Mouse (Mus musculus) midbrain, embryonic 15.5 days (tissue): ENCODE measurements around the gene Gm10837. TPM values are rescaled to one million over a fixed set of nuclear protein-coding genes. Genes with fewer than 3 reads are reported as not detected.

Source experiments
- ATAC-seq: fragments of 200-750 bp; cut with Nextera tagmentation; replicated peaks from 2 replicates; pipeline ENCODE4 v1.8.0; 2017; ENCODE audit warnings: moderate TSS enrichment
- H3K27ac ChIP-seq: fragments of 300-500 bp; sonication (generic); 2 replicates; pipeline ENCODE4 v1.5.1; 2015; ENCODE audit warnings: mild to moderate bottlenecking, inconsistent platforms
- H3K27me3 ChIP-seq: fragments of 300-500 bp; sonication (generic); replicated peaks from 2 replicates; pipeline ENCODE4 v1.6.1; 2015; ENCODE audit warnings: inconsistent platforms
- H3K36me3 ChIP-seq: fragments of 300-500 bp; sonication (generic); replicated peaks from 2 replicates; pipeline ENCODE4 v1.6.1; 2015; ENCODE audit warnings: inconsistent platforms
- H3K4me1 ChIP-seq: fragments of 300-500 bp; sonication (generic); 2 replicates; pipeline ENCODE4 v1.6.1; 2015; ENCODE audit warnings: inconsistent platforms
- H3K4me2 ChIP-seq: fragments of 300-500 bp; sonication (generic); 2 replicates; pipeline ENCODE4 v1.6.1; 2015; ENCODE audit warnings: inconsistent platforms, mild to moderate bottlenecking, moderate library complexity
- H3K4me3 ChIP-seq: fragments of 300-500 bp; sonication (generic); 2 replicates; pipeline ENCODE4 v1.5.1; 2015; ENCODE audit warnings: mild to moderate bottlenecking, inconsistent platforms
- H3K9ac ChIP-seq: fragments of 300-500 bp; sonication (generic); 2 replicates; pipeline ENCODE4 v1.6.1; 2015; ENCODE audit warnings: mild to moderate bottlenecking, inconsistent platforms
- H3K9me3 ChIP-seq: fragments of 300-500 bp; sonication (generic); 2 replicates; pipeline ENCODE4 v1.6.1; 2016; ENCODE audit warnings: inconsistent platforms
- WGBS: fragments of 180-500 bp; shearing (Covaris S2); methylation state at CpG from one replicate; pipeline ENCODE4 v1.1.7; 2015; ENCODE audit warnings: mixed read lengths; 5-methylcytosine and 5-hydroxymethylcytosine counted together
- polyA plus RNA-seq: library from polyadenylated mRNA; unstranded; fragments of >200 nt; fragmentation: Nextera tagmentation; extraction: Ambion mirVana; gene quantifications from 2 replicates; pipeline ENCODE4 v1.2.1, GENCODE M21; 2015

Gene Gm10837
- polyA plus RNA-seq, 1 experiment from 2014 or later, result 0.77 TPM

DNA sequence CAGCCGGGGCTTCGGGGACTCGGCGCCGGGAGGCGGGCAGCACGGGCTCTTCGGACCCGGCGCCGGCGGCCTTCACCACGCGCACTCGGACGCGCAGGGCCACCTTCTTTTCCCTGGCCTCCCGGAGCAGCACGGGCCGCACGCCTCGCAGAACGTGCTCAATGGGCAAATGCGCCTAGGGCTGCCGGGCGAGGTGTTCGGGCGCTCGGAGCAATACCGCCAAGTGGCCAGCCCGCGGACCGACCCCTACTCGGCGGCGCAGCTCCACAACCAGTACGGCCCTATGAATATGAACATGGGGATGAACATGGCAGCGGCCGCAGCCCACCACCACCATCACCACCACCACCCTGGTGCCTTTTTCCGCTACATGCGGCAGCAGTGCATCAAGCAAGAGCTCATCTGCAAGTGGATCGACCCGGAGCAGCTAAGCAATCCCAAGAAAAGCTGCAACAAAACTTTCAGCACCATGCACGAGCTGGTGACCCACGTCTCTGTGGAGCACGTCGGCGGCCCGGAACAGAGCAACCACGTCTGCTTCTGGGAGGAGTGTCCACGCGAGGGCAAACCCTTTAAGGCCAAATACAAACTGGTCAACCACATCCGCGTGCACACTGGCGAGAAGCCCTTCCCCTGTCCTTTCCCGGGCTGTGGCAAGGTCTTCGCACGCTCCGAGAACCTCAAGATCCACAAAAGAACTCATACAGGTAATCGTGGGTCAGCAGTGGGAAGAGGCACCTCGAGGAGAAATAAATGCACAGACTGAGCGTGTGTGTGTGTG is 14.2 kb upstream of the Gm10837 start:
- H3K9ac ChIP-seq, result peak overlapping the region; percentile 56
- peak overlapping the region; percentile 96 for H3K27ac ChIP-seq
- H3K4me3 ChIP-seq, result peak overlapping the region; percentile 48
- H3K9me3 ChIP-seq, result no peaks in the 10 kb centered on the region
- H3K27me3 ChIP-seq, result peaks cover 24% of the 10 kb centered on the region
- ATAC-seq, result no peak
- H3K4me2 ChIP-seq, result peak overlapping the region; percentile 57
- under 1% methylated on average over 62 of the region's 62 CpGs for WGBS
- H3K36me3 ChIP-seq, result no peaks in the 10 kb centered on the region
- peaks cover 14% of the 10 kb centered on the region for H3K4me1 ChIP-seq

DNA sequence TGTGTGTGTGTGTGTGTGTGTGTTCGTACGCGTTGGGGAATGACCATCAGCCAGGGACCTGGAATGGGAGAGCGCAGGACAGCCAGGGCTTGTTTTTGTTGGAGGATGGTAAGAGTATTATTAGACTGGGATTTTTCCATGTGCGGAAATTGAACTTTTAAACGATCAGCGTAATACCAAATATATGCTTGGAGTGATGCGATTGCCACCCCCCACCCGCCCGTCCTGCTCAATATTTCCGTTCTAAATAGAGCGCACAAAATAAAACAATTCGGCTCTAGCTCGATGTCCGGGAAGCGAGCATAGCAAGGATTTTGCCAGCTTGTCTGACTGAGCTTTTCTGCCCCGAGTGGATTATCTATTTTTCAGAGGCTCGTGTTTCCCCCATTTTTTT is 13.6 kb upstream of the Gm10837 start:
- peaks cover 22% of the 10 kb centered on the region for H3K27me3 ChIP-seq

DNA sequence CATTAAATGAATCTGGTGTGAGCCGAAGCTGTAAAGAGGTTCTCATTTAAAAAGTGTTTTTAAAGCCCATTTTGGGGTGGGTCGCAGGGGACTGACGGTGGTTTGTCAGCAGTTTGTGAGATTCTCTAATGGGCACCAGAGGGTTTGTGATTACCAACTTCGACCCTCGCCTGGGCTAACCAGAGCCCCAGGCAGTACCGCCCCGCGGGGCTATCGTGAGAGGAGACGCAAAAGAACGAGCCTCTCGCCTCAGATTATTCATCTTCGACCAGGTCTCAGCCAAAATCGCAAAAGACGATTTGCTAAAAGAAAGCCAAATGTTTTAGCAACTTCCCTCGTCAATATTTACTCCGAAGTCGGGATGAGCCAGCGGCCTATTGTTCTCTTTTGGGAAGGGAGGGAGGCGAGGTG is 13.1 kb upstream of the Gm10837 start:
- no peaks in the 10 kb centered on the region for H3K36me3 ChIP-seq
- peak overlapping the region; percentile 56 for H3K9ac ChIP-seq
- H3K27me3 ChIP-seq, result peaks cover 24% of the 10 kb centered on the region
- H3K4me3 ChIP-seq, result peak overlapping the region; percentile 48
- peaks cover 14% of the 10 kb centered on the region for H3K4me1 ChIP-seq
- no peak for ATAC-seq
- peak overlapping the region; percentile 96 for H3K27ac ChIP-seq
- H3K4me2 ChIP-seq, result peak overlapping the region; percentile 57
- H3K9me3 ChIP-seq, result no peaks in the 10 kb centered on the region
- under 1% methylated on average over 20 of the region's 20 CpGs for WGBS

More for the DNA sequence above, 13.6 kb upstream of the Gm10837 start:
- no peaks in the 10 kb centered on the region for H3K36me3 ChIP-seq
- peak overlapping the region; percentile 57 for H3K4me2 ChIP-seq
- H3K27ac ChIP-seq, result peak overlapping the region; percentile 96
- no peak for ATAC-seq
- 1% methylated on average over 18 of the region's 18 CpGs for WGBS
- H3K4me1 ChIP-seq, result peaks cover 14% of the 10 kb centered on the region
- H3K4me3 ChIP-seq, result peak overlapping the region; percentile 48
- H3K9me3 ChIP-seq, result no peaks in the 10 kb centered on the region
- peak overlapping the region; percentile 56 for H3K9ac ChIP-seq

DNA sequence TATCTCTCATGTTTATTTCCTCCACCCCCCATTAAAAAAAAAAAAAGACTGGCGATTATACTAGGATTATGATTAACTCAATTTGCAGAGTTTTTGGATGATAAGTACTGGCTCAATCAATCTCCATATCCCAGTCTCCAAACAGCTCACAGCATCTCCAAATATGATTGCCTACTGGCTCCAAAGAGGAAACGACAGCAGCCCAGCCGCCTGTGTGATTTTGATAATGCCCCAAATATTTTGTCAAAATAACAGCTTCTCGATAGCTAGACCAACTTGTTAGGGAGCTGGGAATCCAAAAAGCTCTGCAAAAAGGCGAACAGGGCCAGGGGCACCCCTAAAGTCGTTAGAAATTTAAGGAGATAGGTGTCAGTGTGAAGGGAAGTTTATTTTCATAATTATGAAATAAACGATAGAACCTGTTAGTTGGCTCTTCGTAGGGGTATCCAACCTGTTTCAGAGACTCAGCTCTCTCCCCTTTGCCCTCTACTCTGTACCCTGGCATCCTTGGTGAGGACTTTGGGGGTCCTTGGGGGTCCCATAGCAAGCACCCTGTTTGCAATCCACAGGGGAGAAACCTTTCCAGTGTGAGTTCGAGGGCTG is 12.3 kb upstream of the Gm10837 start:
- Histone ChIP-seq H3K9ac (peak overlapping the region; percentile 56), H3K9me3 (no peaks in the 10 kb centered on the region), H3K36me3 (no peaks in the 10 kb centered on the region), H3K4me1 (peaks cover 14% of the 10 kb centered on the region), H3K27ac (peak overlapping the region; percentile 96), H3K27me3 (peaks cover 25% of the 10 kb centered on the region), H3K4me3 (peak overlapping the region; percentile 48), H3K4me2 (peak overlapping the region; percentile 57)
- no peak for ATAC-seq
- 3% methylated on average over 9 of the region's 9 CpGs for WGBS

DNA sequence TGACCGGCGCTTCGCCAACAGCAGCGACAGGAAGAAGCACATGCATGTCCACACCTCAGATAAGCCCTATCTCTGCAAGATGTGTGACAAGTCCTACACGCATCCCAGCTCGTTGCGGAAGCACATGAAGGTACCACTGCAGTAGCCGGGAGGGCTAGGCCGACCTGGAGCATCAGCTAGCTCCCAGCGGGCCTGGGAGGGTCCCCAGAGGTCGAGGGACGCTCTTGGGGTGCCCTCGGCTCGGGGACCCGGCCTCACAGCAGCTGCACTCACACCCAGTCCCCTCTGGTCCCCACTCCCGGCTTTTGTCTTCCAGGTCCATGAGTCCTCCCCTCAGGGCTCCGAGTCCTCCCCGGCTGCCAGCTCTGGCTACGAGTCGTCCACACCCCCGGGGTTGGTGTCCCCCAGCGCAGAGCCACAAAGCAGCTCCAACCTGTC is 11.8 kb upstream of the Gm10837 start:
- Histone ChIP-seq H3K36me3 (no peaks in the 10 kb centered on the region), H3K27me3 (peaks cover 26% of the 10 kb centered on the region), H3K27ac (peak overlapping the region; percentile 96), H3K9me3 (no peaks in the 10 kb centered on the region), H3K4me1 (peaks cover 14% of the 10 kb centered on the region), H3K4me3 (peak overlapping the region; percentile 48), H3K9ac (peak overlapping the region; percentile 56), H3K4me2 (peak overlapping the region; percentile 57)
- no peak for ATAC-seq
- WGBS, result under 1% methylated on average over 22 of the region's 22 CpGs

DNA sequence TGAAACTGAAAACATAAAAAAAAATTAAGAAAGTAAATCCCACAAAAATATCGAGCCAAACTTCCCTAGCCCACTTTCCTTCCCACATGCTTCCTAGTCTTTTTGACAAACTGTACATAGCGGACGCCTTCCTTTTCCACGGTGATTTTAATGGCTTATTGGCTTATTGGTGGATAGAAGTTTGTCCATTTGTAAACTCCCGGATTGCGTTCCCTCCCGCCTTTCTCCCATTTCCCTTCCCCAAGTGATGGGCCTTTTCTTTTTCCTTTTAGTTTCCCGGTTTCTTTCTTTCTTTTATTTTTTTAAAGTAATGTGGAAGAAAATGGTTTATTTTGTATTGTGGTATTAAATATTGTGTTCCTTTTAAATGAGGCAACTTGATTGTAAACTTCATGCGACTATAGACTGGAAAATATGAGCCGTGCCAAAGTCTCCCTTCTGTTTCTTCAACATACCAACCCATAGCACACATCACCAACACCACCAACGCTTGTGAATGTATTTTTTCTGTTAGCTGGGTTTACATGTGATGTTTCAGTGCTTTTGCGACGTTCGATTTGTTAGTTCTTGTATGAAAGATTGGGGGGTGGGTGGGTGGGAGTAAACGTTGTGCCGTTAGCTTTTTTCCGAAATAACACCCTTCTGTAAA is 10.8 kb upstream of the Gm10837 start:
- Histone ChIP-seq H3K9ac (peak overlapping the region; percentile 39), H3K4me1 (peaks cover 14% of the 10 kb centered on the region), H3K36me3 (no peaks in the 10 kb centered on the region), H3K4me3 (peak overlapping the region; percentile 48), H3K27ac (0 out of 2 replicates have a peak overlapping the region, but pooled peaks have one; percentile 34), H3K4me2 (peak overlapping the region; percentile 57), H3K27me3 (peaks cover 36% of the 10 kb centered on the region), H3K9me3 (no peaks in the 10 kb centered on the region)
- WGBS, result 10% methylated on average over 17 of the region's 17 CpGs
- no peak for ATAC-seq

DNA sequence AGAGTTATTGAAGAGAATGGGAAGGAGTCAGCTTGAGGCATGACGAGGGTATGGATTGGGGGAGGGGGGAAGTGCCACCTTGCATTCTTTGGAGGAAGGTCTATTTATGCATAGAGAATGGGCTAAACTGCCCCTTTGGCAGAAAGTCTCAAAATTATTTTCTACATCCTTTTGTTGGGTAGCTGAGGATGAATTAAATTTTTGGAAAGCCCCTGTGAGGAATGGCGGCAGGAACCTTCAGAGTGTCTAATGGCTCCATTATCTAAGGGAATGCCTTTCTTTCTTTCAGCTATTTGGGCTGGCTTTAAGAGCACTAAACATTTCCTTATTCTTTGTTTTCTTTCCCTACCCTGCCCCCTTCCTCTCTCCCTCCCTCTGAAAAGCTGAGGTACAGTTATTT is 10.0 kb upstream of the Gm10837 start:
- Histone ChIP-seq H3K4me1 (peaks cover 6% of the 10 kb centered on the region), H3K9me3 (no peaks in the 10 kb centered on the region), H3K4me2 (peak overlapping the region; percentile 45), H3K4me3 (peak overlapping the region; percentile 27), H3K36me3 (no peaks in the 10 kb centered on the region), H3K27me3 (peaks cover 43% of the 10 kb centered on the region), H3K27ac (peak overlapping the region; percentile 66; the same call in 1 of the 2 replicates), H3K9ac (peak overlapping the region; percentile 36)
- ATAC-seq, result no peak
- 22% methylated on average over 2 of the region's 2 CpGs for WGBS

DNA sequence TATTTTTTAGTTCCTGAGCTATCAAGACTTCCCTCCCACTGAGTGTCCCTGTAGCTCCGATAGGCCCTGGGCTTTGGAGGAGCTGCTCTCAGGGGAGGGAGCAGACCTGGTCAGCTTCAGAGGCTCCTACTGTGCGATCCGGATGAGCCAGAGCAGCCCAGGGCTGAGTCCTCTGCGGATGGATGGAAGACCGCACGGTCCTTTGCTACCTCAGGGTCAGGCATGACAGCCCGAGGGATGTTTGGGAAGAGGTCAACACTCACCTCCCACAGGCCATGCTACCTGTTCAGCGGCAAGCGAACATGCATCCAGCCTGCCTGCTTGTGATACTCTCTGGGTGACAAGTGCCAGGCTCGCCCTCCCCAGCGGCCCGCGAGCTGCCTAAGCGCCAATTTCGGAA is 9.2 kb upstream of the Gm10837 start:
- Histone ChIP-seq H3K4me2 (peak overlapping the region; percentile 45), H3K27me3 (peaks cover 44% of the 10 kb centered on the region), H3K9me3 (no peaks in the 10 kb centered on the region), H3K27ac (peak overlapping the region; percentile 66), H3K4me3 (peak overlapping the region; percentile 27), H3K9ac (peak overlapping the region; percentile 33), H3K36me3 (no peaks in the 10 kb centered on the region), H3K4me1 (no peaks in the 10 kb centered on the region)
- 8% methylated on average over 15 of the region's 15 CpGs for WGBS
- no peak for ATAC-seq

DNA sequence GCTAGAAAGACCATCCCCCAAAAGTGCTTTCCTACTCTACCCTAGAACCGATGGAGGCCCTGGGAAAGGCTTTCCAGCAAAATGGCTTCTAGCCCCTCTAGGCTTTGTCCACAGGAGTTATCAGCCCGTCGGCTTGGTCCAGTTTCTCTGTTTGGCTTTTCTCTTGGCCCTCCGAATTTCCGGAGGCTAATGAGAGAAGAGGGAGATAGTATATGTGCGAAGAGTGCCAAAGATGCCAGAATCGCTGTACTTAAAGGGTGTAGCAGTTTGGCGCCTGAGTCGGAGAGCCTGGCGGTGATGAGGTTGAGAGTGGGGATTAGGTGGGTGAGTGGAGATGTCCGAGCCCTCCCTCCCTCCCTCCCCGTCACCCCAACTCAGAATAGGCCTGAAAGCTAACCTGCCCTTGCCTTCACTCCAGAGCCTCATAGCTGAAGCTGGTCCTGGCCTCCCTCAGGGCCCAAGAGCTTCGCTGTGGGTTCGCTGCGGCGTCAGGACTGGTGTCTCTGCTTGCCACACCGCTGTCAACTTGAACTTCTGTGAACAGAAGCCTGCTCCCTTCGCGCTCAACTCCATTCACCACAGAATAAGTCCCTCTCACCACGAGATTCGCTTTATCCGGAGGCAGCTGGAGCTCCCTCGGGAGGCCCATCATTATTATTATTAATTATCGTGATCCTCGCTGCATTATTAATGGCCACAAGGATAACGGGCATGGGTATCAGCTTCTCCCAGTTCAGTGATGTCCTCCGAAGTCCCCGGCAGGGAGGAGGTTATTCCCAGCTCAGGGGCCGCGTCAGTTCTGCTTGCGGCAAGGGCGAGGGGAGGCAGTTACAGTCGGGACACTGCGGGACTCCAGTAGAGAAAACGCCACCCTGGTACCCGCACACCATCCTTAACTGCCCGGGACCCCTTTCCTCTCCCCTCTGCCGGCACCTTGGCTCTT is 8.0 kb upstream of the Gm10837 start:
- peak overlapping the region; percentile 66 for H3K27ac ChIP-seq
- peak overlapping the region; percentile 27 for H3K4me3 ChIP-seq
- H3K9me3 ChIP-seq, result no peaks in the 10 kb centered on the region
- no peaks in the 10 kb centered on the region for H3K4me1 ChIP-seq
- H3K36me3 ChIP-seq, result no peaks in the 10 kb centered on the region
- peak overlapping the region; percentile 45 for H3K4me2 ChIP-seq
- peak overlapping the region; percentile 11; the same call in 1 of the 2 replicates for H3K9ac ChIP-seq
- 3% methylated on average over 38 of the region's 38 CpGs for WGBS
- ATAC-seq, result 0 out of 2 replicates have a peak, but pooled peaks have one; percentile 26
- peaks cover 53% of the 10 kb centered on the region for H3K27me3 ChIP-seq

DNA sequence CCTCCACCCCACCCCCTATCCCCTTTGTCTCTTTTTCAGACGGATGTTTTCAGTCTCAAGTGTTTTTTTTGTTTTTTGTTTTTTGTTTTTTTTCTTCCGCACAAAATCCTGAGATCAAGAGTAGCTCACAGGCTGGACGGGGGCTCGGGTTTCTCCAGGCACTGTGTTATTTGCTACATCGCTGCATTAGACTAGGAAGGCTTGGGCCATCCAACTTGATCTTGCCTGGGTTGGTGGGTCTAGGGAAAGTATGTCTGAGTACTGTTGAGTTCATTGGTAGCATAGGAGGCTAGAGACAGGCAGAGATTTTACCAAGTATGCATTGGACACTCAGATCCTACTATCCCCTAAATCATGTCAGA is 7.4 kb upstream of the Gm10837 start:
- no peak overlapping the region for H3K9ac ChIP-seq
- no peaks in the 10 kb centered on the region for H3K4me1 ChIP-seq
- H3K27ac ChIP-seq, result peak overlapping the region; percentile 66
- 7% methylated on average over 5 of the region's 5 CpGs for WGBS
- no peaks in the 10 kb centered on the region for H3K36me3 ChIP-seq
- peak overlapping the region; percentile 45 for H3K4me2 ChIP-seq
- no peak for ATAC-seq
- peak overlapping the region; percentile 27; the same call in 1 of the 2 replicates for H3K4me3 ChIP-seq
- peaks cover 55% of the 10 kb centered on the region for H3K27me3 ChIP-seq
- H3K9me3 ChIP-seq, result no peaks in the 10 kb centered on the region

DNA sequence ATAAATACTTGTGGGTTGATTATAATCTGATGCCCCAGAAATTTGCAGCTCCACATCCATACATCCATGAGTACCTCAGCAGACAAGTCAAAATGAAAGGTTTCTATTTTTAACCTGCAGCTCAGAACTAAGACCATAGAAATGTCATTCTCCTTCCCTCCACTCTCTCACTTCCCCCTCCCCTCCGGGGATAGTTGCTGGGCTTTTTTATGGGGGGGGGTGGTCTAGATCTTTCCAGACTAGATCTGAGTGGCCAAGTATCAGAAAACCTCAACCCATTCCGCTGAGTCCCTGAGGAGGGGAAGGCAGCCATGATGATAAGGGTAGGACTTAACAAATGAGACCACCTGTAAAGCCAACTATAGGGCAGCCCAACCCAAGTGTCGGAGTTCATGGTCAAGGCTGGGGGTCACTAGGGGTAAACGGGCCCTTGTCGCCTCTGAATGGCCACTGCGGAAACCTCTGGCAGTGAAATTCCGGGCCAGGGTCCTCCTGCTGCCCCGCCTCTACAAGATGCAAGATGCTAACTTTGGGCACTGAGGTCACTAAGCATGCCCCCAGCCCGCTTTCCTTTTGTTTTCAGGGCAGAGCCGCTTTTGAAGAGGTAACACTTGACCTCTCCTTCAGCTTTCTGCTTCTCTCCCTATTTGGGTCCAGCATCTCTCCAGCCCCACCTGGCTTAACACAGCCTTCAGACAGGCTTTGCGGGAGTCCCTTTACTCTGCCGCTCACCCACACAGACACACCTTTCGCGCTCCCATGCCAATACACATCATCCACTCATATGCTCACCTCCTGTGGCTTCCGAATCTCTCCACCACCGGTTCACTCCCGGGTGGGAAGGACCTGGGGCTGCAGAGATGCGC is 6.6 kb upstream of the Gm10837 start:
- Histone ChIP-seq H3K36me3 (no peaks in the 10 kb centered on the region), H3K9ac (no peak overlapping the region), H3K4me3 (no peak overlapping the region), H3K4me2 (peak overlapping the region; percentile 45), H3K9me3 (no peaks in the 10 kb centered on the region), H3K27ac (peak overlapping the region; percentile 66), H3K4me1 (no peaks in the 10 kb centered on the region), H3K27me3 (peaks cover 56% of the 10 kb centered on the region)
- peak; percentile 43; the same call in 1 of the 2 replicates for ATAC-seq
- WGBS, result 9% methylated on average over 18 of the region's 18 CpGs
